Mouse (Mus musculus): Measurements from ENCODE around the gene Olfr1425.
"Not testable (repeated sequence)": the region's sequence is repeated elsewhere in the genome, so short reads cannot be mapped to it uniquely, and the experiment has no call there.

Olfr1425 gene

GRCm38 (mm10) chr19:12077631-12078030 lies at the start of gene Olfr1425:
Gene Olfr1425, minus strand, starts transcription at chr19:12077731.
- not testable (repeated sequence) for DNase-seq

GRCm38 (mm10) chr19:12123103-12123502 lies 45.6 kb upstream of the Olfr1425 start, which contains the start of gene Olfr76:
Gene Olfr76, minus strand, starts transcription at chr19:12123203.
- DNase-seq, result no peak

GRCm38 (mm10) chr19:12116464-12116863 lies 38.9 kb upstream of the Olfr1425 start:
- no peak for DNase-seq

GRCm38 (mm10) chr19:12115797-12116196 lies 38.3 kb upstream of the Olfr1425 start, which contains the start of gene Olfr1428:
Gene Olfr1428, minus strand, starts transcription at chr19:12115897.
- no peak for DNase-seq

GRCm38 (mm10) chr19:12113807-12114206 lies 36.3 kb upstream of the Olfr1425 start:
- DNase-seq, result no peak

- no peak for DNase-seq
Observed at GRCm38 (mm10) chr19:12104541-12104940, 27.0 kb upstream of the Olfr1425 start.

GRCm38 (mm10) chr19:12103234-12103633 lies 25.7 kb upstream of the Olfr1425 start, which contains the start of gene Olfr1427:
Gene Olfr1427, minus strand, starts transcription at chr19:12103334.
- no peak for DNase-seq

GRCm38 (mm10) chr19:12091913-12092312 lies 14.4 kb upstream of the Olfr1425 start, which contains the start of gene Olfr1426:
Gene Olfr1426, minus strand, starts transcription at chr19:12092013.
- no peak for DNase-seq

GRCm38 (mm10) chr19:12069546-12069945 lies 8.0 kb downstream of the Olfr1425 start:
- not testable (repeated sequence) for DNase-seq

GRCm38 (mm10) chr19:12067806-12068205 lies 9.7 kb downstream of the Olfr1425 start:
- not testable (repeated sequence) for DNase-seq

- not testable (repeated sequence) for DNase-seq
Observed at GRCm38 (mm10) chr19:12062582-12062981, 14.9 kb downstream of the Olfr1425 start, which contains the start of gene Olfr1424. Gene Olfr1424, minus strand, starts transcription at chr19:12062682.

GRCm38 (mm10) chr19:12043163-12043562 lies 34.4 kb downstream of the Olfr1425 start:
- no peak for DNase-seq

GRCm38 (mm10) chr19:12041217-12041616 lies 36.3 kb downstream of the Olfr1425 start, which contains the start of gene Olfr1423:
Gene Olfr1423, minus strand, starts transcription at chr19:12041317.
- no peak for DNase-seq

GRCm38 (mm10) chr19:12037727-12038126 lies 39.8 kb downstream of the Olfr1425 start:
- DNase-seq, result no peak

GRCm38 (mm10) chr19:12026606-12027005 lies 50.9 kb downstream of the Olfr1425 start:
- DNase-seq, result peak; percentile 24

GRCm38 (mm10) chr19:12025333-12025732 lies 52.2 kb downstream of the Olfr1425 start:
- DNase-seq, result no peak

- DNase-seq, result no peak
Observed at GRCm38 (mm10) chr19:12024149-12024548, 53.4 kb downstream of the Olfr1425 start.

Measured in thymus, postnatal 25 days (tissue).